Mouse (Mus musculus): ENCODE measurements at regions not wholly inside any gene's neighbourhood (a gene's known extent, or its start where the extent isn't known, plus 50 kb on each side); places are given as distances from the start of the nearest gene placed in this dataset.

- H3K9me3 ChIP-seq = no peaks in the 10 kb centered on the region
- WGBS = 75% methylated on average over 4 of the region's 4 CpGs
- no peaks in the 10 kb centered on the region for H3K36me3 ChIP-seq
- H3K4me3 ChIP-seq (replicated peaks) = no peak overlapping the region
- H3K27me3 ChIP-seq (replicated peaks) = no peaks in the 10 kb centered on the region
- H3K9ac ChIP-seq = no peak overlapping the region
- no peak overlapping the region for H3K27ac ChIP-seq
- no peak for ATAC-seq (ENCODE audit: insufficient read depth, low FRiP score, low read depth)
- H3K4me1 ChIP-seq = no peaks in the 10 kb centered on the region
- no peak overlapping the region for H3K4me2 ChIP-seq
Observed at GRCm38 (mm10) chr9:47134479-47134878, 135.9 kb downstream of the Gm4791 start.

GRCm38 (mm10) chr9:47136641-47137040, 138.1 kb downstream of the Gm4791 start:
- no peaks in the 10 kb centered on the region for H3K9me3 ChIP-seq
- WGBS = 89% methylated on average over 5 of the region's 5 CpGs
- no peaks in the 10 kb centered on the region for H3K27me3 ChIP-seq (replicated peaks)
- no peak overlapping the region for H3K4me3 ChIP-seq (replicated peaks)
- H3K36me3 ChIP-seq = no peaks in the 10 kb centered on the region
- H3K4me2 ChIP-seq = no peak overlapping the region
- H3K4me1 ChIP-seq = no peaks in the 10 kb centered on the region
- H3K27ac ChIP-seq = no peak overlapping the region
- no peak for ATAC-seq (ENCODE audit: insufficient read depth, low FRiP score, low read depth)
- H3K9ac ChIP-seq = no peak overlapping the region

DNA sequence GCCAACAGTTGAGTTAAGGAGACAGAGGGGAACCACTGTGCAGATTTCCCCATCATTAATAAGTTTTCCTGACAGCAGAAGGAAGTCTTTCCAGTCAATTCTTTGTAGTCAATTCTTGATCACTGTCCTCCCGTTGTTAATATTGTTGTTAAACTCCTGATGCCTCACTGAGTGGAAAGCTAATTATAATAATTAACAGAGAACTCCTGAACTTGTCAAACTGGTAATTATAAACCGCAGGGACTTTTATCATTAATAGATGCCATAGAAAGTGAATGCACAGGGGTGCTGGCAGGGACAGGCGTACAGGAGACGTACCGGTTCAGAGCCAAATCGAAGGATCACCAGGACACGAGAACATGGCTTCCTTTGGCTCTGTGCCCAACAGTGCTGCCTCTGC, 154.9 kb downstream of the Gm4791 start:
- 90% methylated on average over 7 of the region's 7 CpGs for WGBS
- Histone ChIP-seq H3K27ac (no peak overlapping the region), H3K9me3 (no peaks in the 10 kb centered on the region), H3K4me3 (replicated peaks) (no peak overlapping the region), H3K27me3 (replicated peaks) (no peaks in the 10 kb centered on the region), H3K36me3 (no peaks in the 10 kb centered on the region), H3K9ac (no peak overlapping the region), H3K4me2 (no peak overlapping the region), H3K4me1 (no peaks in the 10 kb centered on the region)
- no peak for ATAC-seq (ENCODE audit: insufficient read depth, low FRiP score, low read depth)

DNA sequence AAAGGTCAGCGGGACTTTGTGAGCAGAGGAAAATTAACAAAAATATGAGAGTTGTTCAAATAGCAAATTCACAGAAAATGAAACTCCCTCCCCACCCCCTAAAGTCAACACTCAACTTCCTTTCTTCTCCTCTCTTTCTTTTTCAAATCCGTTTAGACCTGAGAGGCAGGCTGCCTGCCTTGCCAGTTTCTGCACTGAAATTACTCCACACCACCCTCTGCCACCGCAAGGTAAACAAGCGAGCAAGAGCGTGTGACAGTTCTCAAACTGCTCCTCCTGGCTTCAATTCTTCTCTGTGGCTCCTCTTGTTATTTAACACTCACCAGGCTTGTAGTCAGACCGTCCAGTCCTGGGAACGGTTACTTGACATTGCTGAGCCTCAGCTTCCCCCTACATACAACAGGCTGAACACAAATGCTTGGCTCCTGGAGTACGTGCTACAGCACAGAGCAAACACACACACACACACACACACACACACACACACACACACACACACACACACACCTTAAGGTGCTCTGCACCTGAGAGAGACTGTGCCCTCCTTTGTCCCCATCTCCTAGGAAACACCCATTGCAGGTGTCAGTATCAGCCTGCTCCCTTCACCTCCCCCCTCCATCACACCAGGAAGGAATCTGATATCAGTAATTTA, 167.1 kb downstream of the Gm4791 start:
- no peaks in the 10 kb centered on the region for H3K9me3 ChIP-seq
- ATAC-seq (ENCODE audit: insufficient read depth, low FRiP score, low read depth) = peak; percentile 60; the same call in 1 of the 2 replicates
- no peaks in the 10 kb centered on the region for H3K36me3 ChIP-seq
- no peak overlapping the region for H3K9ac ChIP-seq
- WGBS = 30% methylated on average over 8 of the region's 8 CpGs
- peak overlapping the region; percentile 61; the same call in 1 of the 2 replicates for H3K27ac ChIP-seq
- H3K4me2 ChIP-seq = peak overlapping the region; percentile 25; the same call in 1 of the 2 replicates
- H3K4me1 ChIP-seq = no peaks in the 10 kb centered on the region
- H3K4me3 ChIP-seq (replicated peaks) = no peak overlapping the region
- no peaks in the 10 kb centered on the region for H3K27me3 ChIP-seq (replicated peaks)

GRCm38 (mm10) chr9:47167681-47168240, 169.2 kb downstream of the Gm4791 start:
- Histone ChIP-seq H3K4me1 (no peaks in the 10 kb centered on the region), H3K9ac (no peak overlapping the region), H3K4me3 (replicated peaks) (no peak overlapping the region), H3K27ac (peak overlapping the region; percentile 51; the same call in 1 of the 2 replicates), H3K4me2 (peak overlapping the region; percentile 27; the same call in 1 of the 2 replicates), H3K27me3 (replicated peaks) (no peaks in the 10 kb centered on the region), H3K36me3 (no peaks in the 10 kb centered on the region), H3K9me3 (no peaks in the 10 kb centered on the region)
- no peak for ATAC-seq (ENCODE audit: insufficient read depth, low FRiP score, low read depth)
- WGBS = 72% methylated on average over 20 of the region's 20 CpGs

- Histone ChIP-seq H3K4me1 (no peaks in the 10 kb centered on the region), H3K36me3 (no peaks in the 10 kb centered on the region), H3K4me2 (no peak overlapping the region), H3K27me3 (replicated peaks) (no peaks in the 10 kb centered on the region), H3K9ac (no peak overlapping the region), H3K4me3 (replicated peaks) (no peak overlapping the region), H3K27ac (no peak overlapping the region), H3K9me3 (no peaks in the 10 kb centered on the region)
- 80% methylated on average over 4 of the region's 4 CpGs for WGBS
- ATAC-seq (ENCODE audit: insufficient read depth, low FRiP score, low read depth) = no peak
Observed at GRCm38 (mm10) chr9:47176044-47176443, 177.5 kb downstream of the Gm4791 start.

- no peaks in the 10 kb centered on the region for H3K4me1 ChIP-seq
- H3K4me3 ChIP-seq (replicated peaks) = no peak overlapping the region
- no peak overlapping the region for H3K27ac ChIP-seq
- no peak overlapping the region for H3K4me2 ChIP-seq
- no peak for ATAC-seq (ENCODE audit: insufficient read depth, low FRiP score, low read depth)
- no peaks in the 10 kb centered on the region for H3K27me3 ChIP-seq (replicated peaks)
- no peaks in the 10 kb centered on the region for H3K36me3 ChIP-seq
- 74% methylated on average over 3 of the region's 3 CpGs for WGBS
- H3K9me3 ChIP-seq = no peaks in the 10 kb centered on the region
- no peak overlapping the region for H3K9ac ChIP-seq
Observed at GRCm38 (mm10) chr9:47218101-47218500, 219.6 kb downstream of the Gm4791 start.

DNA sequence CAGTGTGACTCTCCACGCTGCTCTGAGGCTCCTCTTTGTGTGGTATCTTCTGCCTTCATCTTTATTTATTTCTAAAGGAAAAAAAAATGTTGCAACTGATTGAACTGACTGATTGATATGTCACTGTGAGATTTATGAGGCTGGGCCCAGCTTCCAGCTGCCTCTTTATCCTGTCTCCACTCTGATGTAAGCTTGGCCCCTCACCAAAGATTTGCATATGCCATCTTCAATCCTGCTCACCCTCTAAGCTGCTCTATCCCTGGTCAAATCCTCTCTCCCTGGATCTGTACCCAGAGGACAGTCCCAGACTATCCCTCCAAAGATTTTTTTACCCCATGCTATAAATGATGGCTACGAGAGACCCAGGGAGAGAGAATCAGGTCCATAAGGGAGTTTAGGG, 225.0 kb downstream of the Gm4791 start:
- Histone ChIP-seq H3K9ac (no peak overlapping the region), H3K36me3 (no peaks in the 10 kb centered on the region), H3K4me2 (no peak overlapping the region), H3K4me3 (replicated peaks) (no peak overlapping the region), H3K9me3 (no peaks in the 10 kb centered on the region), H3K27me3 (replicated peaks) (no peaks in the 10 kb centered on the region), H3K27ac (no peak overlapping the region), H3K4me1 (no peaks in the 10 kb centered on the region)
- WGBS = 71% methylated on average over 2 of the region's 2 CpGs
- ATAC-seq (ENCODE audit: insufficient read depth, low FRiP score, low read depth) = no peak

- Histone ChIP-seq H3K4me3 (replicated peaks) (no peak overlapping the region), H3K4me2 (no peak overlapping the region), H3K36me3 (no peaks in the 10 kb centered on the region), H3K27me3 (replicated peaks) (no peaks in the 10 kb centered on the region), H3K9me3 (no peaks in the 10 kb centered on the region), H3K4me1 (no peaks in the 10 kb centered on the region), H3K27ac (no peak overlapping the region), H3K9ac (no peak overlapping the region)
- 82% methylated on average over 1 of the region's 1 CpGs for WGBS
- no peak for ATAC-seq (ENCODE audit: insufficient read depth, low FRiP score, low read depth)
Observed at GRCm38 (mm10) chr9:47224249-47224648, 225.7 kb downstream of the Gm4791 start.

DNA sequence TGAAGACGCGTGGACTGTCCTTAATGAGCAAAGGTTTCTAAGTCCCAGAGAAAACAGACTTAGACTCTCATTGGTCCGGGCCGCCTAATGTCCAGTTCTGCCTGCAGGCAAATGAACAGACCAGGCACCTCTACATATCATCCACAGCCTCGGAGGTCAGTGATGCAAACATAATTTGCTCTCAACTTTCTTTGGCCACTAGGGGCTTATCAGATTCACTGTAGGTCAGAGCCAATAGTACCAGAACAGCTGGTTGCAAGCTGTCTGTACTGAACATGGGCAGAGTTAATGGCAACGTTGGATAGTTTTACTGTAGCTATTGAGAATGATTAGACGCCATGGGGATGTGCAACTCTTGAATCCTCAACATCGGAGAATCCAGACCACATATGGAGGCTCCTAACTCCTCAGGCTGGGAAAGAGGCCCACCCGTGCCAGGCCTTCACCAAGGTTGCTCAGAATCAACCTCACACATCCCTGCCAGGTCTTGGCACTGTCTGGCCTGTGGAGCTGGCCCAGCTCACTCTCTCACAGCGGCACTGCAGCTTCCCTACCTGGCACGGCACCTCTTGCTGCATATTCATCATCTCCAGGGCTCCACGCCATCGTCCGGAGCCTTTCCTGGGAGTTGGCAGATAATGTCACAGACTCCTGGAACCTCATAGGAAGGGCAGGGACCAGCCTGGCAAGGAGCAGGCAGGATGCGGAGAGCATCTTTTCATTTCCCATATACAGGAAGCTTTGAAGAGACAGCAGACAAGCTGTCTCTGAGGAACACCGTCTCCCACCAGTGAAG, 228.1 kb downstream of the Gm4791 start:
- no peaks in the 10 kb centered on the region for H3K4me1 ChIP-seq
- H3K9me3 ChIP-seq = no peaks in the 10 kb centered on the region
- H3K4me2 ChIP-seq = no peak overlapping the region
- 83% methylated on average over 16 of the region's 16 CpGs for WGBS
- H3K27ac ChIP-seq = no peak overlapping the region
- H3K9ac ChIP-seq = no peak overlapping the region
- H3K4me3 ChIP-seq (replicated peaks) = no peak overlapping the region
- no peak for ATAC-seq (ENCODE audit: insufficient read depth, low FRiP score, low read depth)
- H3K27me3 ChIP-seq (replicated peaks) = no peaks in the 10 kb centered on the region
- H3K36me3 ChIP-seq = no peaks in the 10 kb centered on the region

GRCm38 (mm10) chr9:47227298-47227697, 228.8 kb downstream of the Gm4791 start:
- 82% methylated on average over 8 of the region's 8 CpGs for WGBS
- ATAC-seq (ENCODE audit: insufficient read depth, low FRiP score, low read depth) = no peak
- no peak overlapping the region for H3K9ac ChIP-seq
- H3K4me1 ChIP-seq = no peaks in the 10 kb centered on the region
- no peak overlapping the region for H3K27ac ChIP-seq
- H3K4me2 ChIP-seq = no peak overlapping the region
- no peaks in the 10 kb centered on the region for H3K9me3 ChIP-seq
- no peak overlapping the region for H3K4me3 ChIP-seq (replicated peaks)
- H3K27me3 ChIP-seq (replicated peaks) = no peaks in the 10 kb centered on the region
- H3K36me3 ChIP-seq = no peaks in the 10 kb centered on the region

DNA sequence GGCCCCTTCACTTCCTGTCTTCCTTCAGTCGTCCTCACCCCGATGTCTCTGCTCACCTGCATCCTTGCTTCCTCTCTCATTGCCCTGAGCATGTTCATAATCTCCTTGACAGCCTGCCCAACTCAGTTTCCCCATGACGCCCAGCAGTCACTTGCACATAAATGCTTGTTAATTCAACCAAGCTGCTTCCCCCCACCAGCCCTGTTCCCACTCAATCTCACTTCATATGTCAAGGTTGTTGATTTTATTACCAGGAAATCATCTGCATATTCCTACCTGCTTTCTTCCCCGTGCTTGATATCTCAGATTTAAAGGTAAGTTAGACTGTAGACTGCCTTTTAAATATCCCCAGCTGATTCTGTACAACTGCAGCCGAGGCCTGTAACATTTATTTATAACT, 230.2 kb downstream of the Gm4791 start:
- WGBS = 51% methylated on average over 5 of the region's 5 CpGs

More for the DNA sequence above, 230.2 kb downstream of the Gm4791 start:
- no peak overlapping the region for H3K9ac ChIP-seq
- H3K27me3 ChIP-seq (replicated peaks) = no peaks in the 10 kb centered on the region
- no peaks in the 10 kb centered on the region for H3K36me3 ChIP-seq
- H3K4me2 ChIP-seq = no peak overlapping the region
- H3K4me3 ChIP-seq (replicated peaks) = no peak overlapping the region
- no peaks in the 10 kb centered on the region for H3K4me1 ChIP-seq
- no peak overlapping the region for H3K27ac ChIP-seq
- no peaks in the 10 kb centered on the region for H3K9me3 ChIP-seq
- ATAC-seq (ENCODE audit: insufficient read depth, low FRiP score, low read depth) = no peak

Data from stomach, embryonic 15.5 days (tissue).